Mouse (Mus musculus) cerebellum, postnatal 36 days (tissue): ENCODE measurements around the gene Dusp18.
A peak's percentile ranks its signal among the peaks of the same experiment; 100 is the strongest.

Source experiments
- DNase-seq, 2 experiments: peaks; one replicate each; pipeline ENCODE4 v3.0.0; 2021 to 2022; ENCODE audit warnings: mixed read lengths in 2 of 2

Dusp18 gene

GRCm38 (mm10) chr11:3931511-3932211, 36.6 kb downstream of the Dusp18 start, which contains the start of gene Tcn2:
Tcn2 (minus strand) TSS chr11:3932159.
- DNase-seq: peak; percentile 34 to 39

GRCm38 (mm10) chr11:3933756-3934285, 38.8 kb downstream of the Dusp18 start:
- no peak for DNase-seq

- DNase-seq: no peak
Measured at GRCm38 (mm10) chr11:3935135-3935534, 40.1 kb downstream of the Dusp18 start.

GRCm38 (mm10) chr11:3936318-3936717, 41.3 kb downstream of the Dusp18 start:
- no peak for DNase-seq

- no peak for DNase-seq
Measured at GRCm38 (mm10) chr11:3937321-3937874, 42.4 kb downstream of the Dusp18 start.

GRCm38 (mm10) chr11:3941371-3941770, 46.3 kb downstream of the Dusp18 start:
- DNase-seq: no peak

GRCm38 (mm10) chr11:3946386-3946785, 51.3 kb downstream of the Dusp18 start:
- no peak for DNase-seq
